Mouse (Mus musculus): ENCODE results near the gene Tesmin.

- no peak for TF ChIP-seq POLR2A (IDR thresholded peaks at IDR 0.05; ENCODE audit: borderline replicate concordance, extremely low read depth, insufficient read depth, insufficient read length, poor library complexity, severe bottlenecking)
- TF ChIP-seq CTCF (IDR thresholded peaks at IDR 0.05; ENCODE audit: borderline replicate concordance, extremely low read depth, insufficient read depth, insufficient read length): no peak
Observed at GRCm38 (mm10) chr19:3353415-3354111, 35.1 kb upstream of the Tesmin start.
